Mouse (Mus musculus) lung, postnatal 0 days (tissue): ENCODE measurements around the gene Otud1. TPM values are rescaled to one million over a fixed set of nuclear protein-coding genes. Genes with fewer than 3 reads are reported as not detected.
A peak's percentile ranks its signal among the peaks of the same experiment; 100 is the strongest.

ENCODE experiments used
- ATAC-seq: fragments of 200-750 bp; cut with Nextera tagmentation; 2 replicates; pipeline ENCODE4 v1.8.0; 2017; ENCODE audit warnings: moderate library complexity
- DNase-seq: peaks from one replicate; pipeline ENCODE4 v3.0.0-alpha.2; 2016; ENCODE audit warnings: low spot score
- H3K27ac ChIP-seq: fragments of 300-500 bp; sonication (generic); 2 replicates; pipeline ENCODE4 v1.5.1; 2014; ENCODE audit warnings: antibody characterized with exemption, mild to moderate bottlenecking, low read length, mixed read lengths
- H3K27me3 ChIP-seq: fragments of 300-500 bp; sonication (generic); replicated peaks from 2 replicates; pipeline ENCODE4 v1.6.1; 2014; ENCODE audit warnings: low read length, mixed read lengths; ENCODE audit not compliant: insufficient read depth
- H3K36me3 ChIP-seq: fragments of 300-500 bp; sonication (generic); 2 replicates; pipeline ENCODE4 v1.6.1; 2014; ENCODE audit warnings: low read length, mixed read lengths; ENCODE audit not compliant: insufficient read depth
- H3K4me1 ChIP-seq: fragments of 300-500 bp; sonication (generic); 2 replicates; pipeline ENCODE4 v1.6.1; 2014; ENCODE audit warnings: antibody characterized with exemption, low read depth, low read length, mixed read lengths; ENCODE audit not compliant: insufficient read depth
- H3K4me2 ChIP-seq: fragments of 300-500 bp; sonication (generic); replicated peaks from 2 replicates; pipeline ENCODE4 v1.6.1; 2014; ENCODE audit warnings: low read depth, mild to moderate bottlenecking, low read length, moderate library complexity, mixed read lengths
- H3K4me3 ChIP-seq: fragments of 300-500 bp; sonication (generic); 2 replicates; pipeline ENCODE4 v1.5.1; 2014; ENCODE audit warnings: low read depth, low read length
- H3K9ac ChIP-seq: fragments of 300-500 bp; sonication (generic); replicated peaks from 2 replicates; pipeline ENCODE4 v1.6.1; 2014; ENCODE audit warnings: low read depth, mild to moderate bottlenecking
- H3K9me3 ChIP-seq: fragments of 300-500 bp; sonication (generic); 2 replicates; pipeline ENCODE4 v1.6.1; 2016; ENCODE audit warnings: low read length, mixed read lengths
- CTCF ChIP-seq: IDR thresholded peaks from 2 replicates; pipeline ENCODE4 v1.5.1; 2016; ENCODE audit warnings: antibody characterized with exemption, mild to moderate bottlenecking
- EP300 ChIP-seq: IDR thresholded peaks from 2 replicates; pipeline ENCODE4 v1.6.1; 2016; ENCODE audit warnings: antibody characterized with exemption, mild to moderate bottlenecking, control low read depth
- WGBS: fragments of 180-500 bp; shearing (Covaris S2); extraction: QIAGEN DNeasy Blood & Tissue Kit; methylation state at CpG from one replicate; pipeline ENCODE4 v1.1.7; 2014; 5-methylcytosine and 5-hydroxymethylcytosine counted together
- polyA plus RNA-seq: library from polyadenylated mRNA; unstranded; fragments of >200 nt; fragmentation: Nextera tagmentation; extraction: Ambion mirVana; gene quantifications from 2 replicates; pipeline ENCODE4 v1.2.1, GENCODE M21; 2015

Otud1 gene
- polyA plus RNA-seq, 1 experiment from 2014 or later, result 7.8 TPM

GRCm38 (mm10) chr2:19664555-19665475, 7.3 kb downstream of the Otud1 start:
- H3K9me3 ChIP-seq, result no peaks in the 10 kb centered on the region
- no peaks in the 10 kb centered on the region for H3K36me3 ChIP-seq
- no peaks in the 10 kb centered on the region for H3K27me3 ChIP-seq
- no peak overlapping the region for H3K27ac ChIP-seq
- WGBS, result 23% methylated on average over 7 of the region's 7 CpGs
- no peak overlapping the region for H3K4me3 ChIP-seq
- H3K4me1 ChIP-seq, result peaks cover 6% of the 10 kb centered on the region; the same call in 1 of the 2 replicates
- DNase-seq, result peak; percentile 46
- H3K4me2 ChIP-seq, result no peak overlapping the region
- peak; percentile 62 for TF ChIP-seq EP300
- TF ChIP-seq CTCF, result no peak
- ATAC-seq, result peak; percentile 78
- no peak overlapping the region for H3K9ac ChIP-seq

DNA sequence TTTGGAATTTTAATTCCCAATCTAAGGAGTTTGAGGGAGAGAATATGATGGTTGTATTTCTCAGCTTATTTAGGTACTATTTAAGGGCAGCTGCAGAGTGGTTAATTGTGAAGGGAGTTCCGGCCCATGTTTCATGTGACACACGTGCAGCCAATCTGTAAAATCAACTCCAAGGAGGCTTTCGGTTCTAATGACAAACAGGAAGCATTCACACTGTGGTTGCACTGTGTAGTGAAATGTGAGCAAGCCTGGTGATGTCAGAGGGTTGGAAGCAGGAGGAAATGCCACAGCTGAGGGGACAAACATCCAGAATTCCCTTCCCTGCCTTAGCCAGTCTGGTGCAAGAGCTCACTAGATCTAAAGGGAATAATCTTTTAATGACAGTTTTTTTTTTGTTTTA, 8.3 kb downstream of the Otud1 start:
- 25% methylated on average over 3 of the region's 3 CpGs for WGBS
- H3K36me3 ChIP-seq, result no peaks in the 10 kb centered on the region
- peaks cover 6% of the 10 kb centered on the region; the same call in 1 of the 2 replicates for H3K4me1 ChIP-seq
- no peaks in the 10 kb centered on the region for H3K9me3 ChIP-seq
- no peak overlapping the region for H3K27ac ChIP-seq
- no peak overlapping the region for H3K4me3 ChIP-seq
- no peak overlapping the region for H3K9ac ChIP-seq
- H3K27me3 ChIP-seq, result no peaks in the 10 kb centered on the region
- TF ChIP-seq EP300 (no peak), CTCF (no peak)
- no peak overlapping the region for H3K4me2 ChIP-seq
- DNase-seq (peak; percentile 83), ATAC-seq (peak; percentile 80)

- Histone ChIP-seq H3K9ac (no peak overlapping the region), H3K4me1 (no peaks in the 10 kb centered on the region), H3K9me3 (no peaks in the 10 kb centered on the region), H3K27me3 (no peaks in the 10 kb centered on the region), H3K27ac (no peak overlapping the region), H3K36me3 (no peaks in the 10 kb centered on the region), H3K4me3 (no peak overlapping the region), H3K4me2 (no peak overlapping the region)
- WGBS, result 63% methylated on average over 13 of the region's 13 CpGs
- ATAC-seq, result no peak
- no peak for DNase-seq
- no peak for TF ChIP-seq EP300
- TF ChIP-seq CTCF, result no peak
Measured at GRCm38 (mm10) chr2:19670851-19671688, 13.5 kb downstream of the Otud1 start.

DNA sequence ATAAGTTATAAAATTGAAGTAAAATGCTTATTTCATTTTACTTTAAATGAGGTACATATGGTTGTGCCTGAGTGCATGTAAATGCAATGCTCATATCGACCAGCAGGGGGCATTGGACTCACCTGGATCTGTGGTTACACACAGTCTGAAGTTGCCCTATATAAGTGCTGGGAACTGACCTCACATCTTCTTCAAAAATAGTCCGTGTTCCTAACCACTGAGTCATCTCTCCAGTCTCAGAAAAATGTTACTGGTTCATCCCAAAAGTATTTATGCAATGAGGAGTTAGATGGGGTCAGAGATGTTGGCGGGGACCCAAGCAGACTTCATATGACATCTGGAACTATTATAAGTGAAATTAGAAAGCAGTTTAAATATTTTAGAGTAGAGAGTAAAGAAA, 25.4 kb downstream of the Otud1 start:
- no peak overlapping the region for H3K4me3 ChIP-seq
- TF ChIP-seq EP300 (no peak), CTCF (peak; percentile 63)
- H3K27me3 ChIP-seq, result no peaks in the 10 kb centered on the region
- H3K4me2 ChIP-seq, result no peak overlapping the region
- ATAC-seq, result 0 out of 2 replicates have a peak, but pooled peaks have one; percentile 23
- no peaks in the 10 kb centered on the region for H3K9me3 ChIP-seq
- no peak overlapping the region for H3K27ac ChIP-seq
- H3K4me1 ChIP-seq, result no peaks in the 10 kb centered on the region
- 36% methylated on average over 3 of the region's 3 CpGs for WGBS
- no peak overlapping the region for H3K9ac ChIP-seq
- H3K36me3 ChIP-seq, result no peaks in the 10 kb centered on the region
- DNase-seq, result no peak

DNA sequence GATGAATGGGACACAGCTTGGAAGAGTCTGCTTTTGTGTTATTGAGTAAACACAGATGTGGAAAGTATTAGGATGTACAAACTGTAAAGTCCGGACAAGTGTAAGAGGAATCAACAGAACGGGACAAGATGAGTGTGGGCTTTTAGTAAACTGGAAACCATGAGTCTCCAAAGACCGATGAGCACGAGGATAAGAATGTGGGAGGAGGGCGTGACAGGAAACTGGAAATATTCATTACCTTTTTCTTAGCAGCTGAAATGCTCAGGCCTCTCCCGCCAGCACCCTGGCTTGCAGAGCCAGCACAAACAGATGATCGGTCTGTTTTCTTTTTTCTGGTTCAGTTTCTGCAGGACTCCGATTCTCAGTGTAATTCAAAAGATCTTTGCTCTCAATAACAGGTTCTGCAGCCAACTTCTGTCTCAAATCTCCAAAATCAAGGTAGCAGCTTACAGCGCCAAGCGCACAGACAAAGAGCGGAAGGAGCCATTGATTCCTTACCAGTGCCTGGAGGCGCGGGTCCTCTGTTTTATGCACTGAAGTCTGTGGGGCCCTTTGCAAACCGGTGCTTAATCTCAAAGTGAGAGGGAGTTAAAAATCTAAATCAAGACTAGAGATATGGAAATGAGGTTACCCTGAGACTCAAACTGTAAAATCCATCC, 28.1 kb downstream of the Otud1 start:
- H3K27ac ChIP-seq, result no peak overlapping the region
- H3K4me1 ChIP-seq, result no peaks in the 10 kb centered on the region
- ATAC-seq (no peak), DNase-seq (no peak)
- no peaks in the 10 kb centered on the region for H3K9me3 ChIP-seq
- H3K9ac ChIP-seq, result no peak overlapping the region
- no peak overlapping the region for H3K4me2 ChIP-seq
- WGBS, result 43% methylated on average over 14 of the region's 14 CpGs
- no peak overlapping the region for H3K4me3 ChIP-seq
- TF ChIP-seq CTCF, result no peak
- no peak for TF ChIP-seq EP300
- H3K36me3 ChIP-seq, result no peaks in the 10 kb centered on the region
- no peaks in the 10 kb centered on the region for H3K27me3 ChIP-seq

DNA sequence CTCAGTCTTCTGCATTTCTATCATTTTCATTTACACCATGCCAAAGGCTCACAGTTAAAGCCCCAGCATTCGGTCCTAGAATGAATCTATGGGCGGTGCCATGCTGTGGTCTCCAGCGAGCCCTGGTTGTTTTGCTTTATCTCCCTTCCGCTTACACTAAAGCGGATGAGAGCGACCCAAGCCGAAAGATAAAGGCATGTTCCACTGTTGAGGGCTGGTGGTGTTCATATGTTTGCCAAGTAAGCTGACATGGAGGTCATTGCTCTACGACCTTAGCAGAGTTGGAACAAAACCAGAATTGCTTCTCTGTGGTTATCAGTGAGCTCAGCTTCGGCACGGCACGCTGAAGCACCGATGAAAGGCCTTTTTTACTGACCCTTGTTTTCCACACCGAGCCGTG, 32.5 kb downstream of the Otud1 start:
- Histone ChIP-seq H3K36me3 (no peaks in the 10 kb centered on the region), H3K9ac (no peak overlapping the region), H3K27me3 (no peaks in the 10 kb centered on the region), H3K4me1 (no peaks in the 10 kb centered on the region), H3K9me3 (no peaks in the 10 kb centered on the region), H3K4me3 (no peak overlapping the region), H3K4me2 (no peak overlapping the region), H3K27ac (no peak overlapping the region)
- DNase-seq (no peak), ATAC-seq (no peak)
- 39% methylated on average over 14 of the region's 14 CpGs for WGBS
- TF ChIP-seq CTCF (no peak), EP300 (no peak)
